Mouse (Mus musculus): ENCODE data around the gene Slc2a9. TPM values are rescaled to one million over a fixed set of nuclear protein-coding genes. Genes with fewer than 3 reads are reported as not detected.

The Slc2a9 gene
- total RNA-seq, 4 experiments from 2014 or later, result 1.4 to 6.2 (median 3.7) TPM

DNA sequence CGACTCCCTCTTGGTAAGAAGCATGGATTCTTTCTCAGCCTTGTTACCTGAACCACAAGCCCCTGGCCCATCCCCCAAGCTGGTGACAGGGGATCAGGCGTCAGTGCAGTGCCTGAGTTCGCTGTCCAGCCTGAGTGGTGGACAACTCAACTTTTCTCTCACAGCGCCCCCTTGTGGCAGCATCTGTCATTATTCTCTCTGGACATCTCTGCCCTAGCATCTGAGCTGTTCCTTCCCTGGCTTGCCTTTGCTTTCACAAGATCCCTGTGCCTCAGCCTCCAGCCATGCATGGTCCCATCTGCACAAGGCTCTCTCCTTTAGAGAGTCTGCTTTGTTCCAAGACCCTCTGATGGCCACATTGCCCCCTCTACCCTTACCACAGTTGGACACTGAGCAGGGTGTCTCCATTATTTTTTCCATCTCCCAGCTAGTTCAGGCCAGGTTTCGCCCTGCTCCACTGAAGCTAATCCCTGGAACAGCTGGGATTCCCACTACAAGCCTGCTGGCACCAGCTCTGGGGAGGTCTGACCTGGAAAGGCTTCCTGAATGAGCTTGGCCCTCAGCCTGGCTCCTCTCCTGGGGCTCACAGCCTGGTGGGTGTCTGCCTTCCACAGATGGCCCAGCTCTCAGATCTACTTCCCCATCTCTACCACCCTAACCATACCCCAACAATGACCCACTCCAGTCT is 32.9 kb downstream of the Slc2a9 start:
- peak; percentile 54 for DNase-seq

GRCm38 (mm10) chr5:38466569-38467110 is 36.3 kb downstream of the Slc2a9 start:
- no peak for DNase-seq

- no peak for DNase-seq
Measured at GRCm38 (mm10) chr5:38461261-38461660, 41.7 kb downstream of the Slc2a9 start.

- no peak for DNase-seq
Measured at GRCm38 (mm10) chr5:38450936-38451335, 52.0 kb downstream of the Slc2a9 start.

DNA sequence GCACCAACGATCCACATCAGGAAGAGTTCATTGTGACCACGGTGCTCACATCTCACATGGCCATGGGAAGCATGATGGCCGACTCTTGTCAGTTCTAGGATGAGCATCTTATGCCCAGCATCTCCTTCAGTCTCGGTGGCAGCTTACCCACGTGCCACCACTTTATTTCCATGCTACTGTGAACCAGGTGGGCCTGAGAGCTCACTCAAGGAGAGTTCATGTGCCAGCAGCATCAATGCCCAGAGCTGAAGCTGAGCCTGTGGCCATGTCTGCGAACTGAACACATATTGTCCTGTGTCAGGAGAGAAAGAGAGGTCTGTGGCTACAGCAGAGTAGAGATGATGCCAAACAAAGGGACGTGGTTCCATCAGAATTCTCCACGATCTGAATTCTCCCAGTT is 53.3 kb downstream of the Slc2a9 start:
- no peak for DNase-seq

DNA sequence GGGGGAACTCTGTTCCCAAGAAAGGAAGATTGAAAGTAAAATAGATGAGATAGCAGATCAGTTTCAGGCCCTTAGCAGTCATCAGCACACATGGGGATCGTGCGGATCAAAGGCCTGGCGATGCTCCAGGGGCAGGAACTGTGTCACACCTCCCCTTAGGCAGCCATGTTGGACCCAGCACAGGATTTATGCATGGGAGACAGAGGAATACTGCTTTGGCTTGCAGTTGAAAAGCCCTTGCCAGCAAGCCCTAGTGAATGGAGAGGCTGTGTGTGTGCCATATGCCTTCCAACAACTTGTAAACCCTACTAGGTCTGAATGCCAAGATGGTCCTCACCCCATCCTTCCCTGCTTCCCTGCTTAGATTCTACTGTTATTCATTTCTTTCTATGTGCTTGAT is 54.8 kb downstream of the Slc2a9 start:
- DNase-seq, result no peak

GRCm38 (mm10) chr5:38446316-38446975 is 56.5 kb downstream of the Slc2a9 start:
- DNase-seq, result peak; percentile 19

GRCm38 (mm10) chr5:38441088-38441839 is 61.7 kb downstream of the Slc2a9 start:
- DNase-seq, result no peak

DNA sequence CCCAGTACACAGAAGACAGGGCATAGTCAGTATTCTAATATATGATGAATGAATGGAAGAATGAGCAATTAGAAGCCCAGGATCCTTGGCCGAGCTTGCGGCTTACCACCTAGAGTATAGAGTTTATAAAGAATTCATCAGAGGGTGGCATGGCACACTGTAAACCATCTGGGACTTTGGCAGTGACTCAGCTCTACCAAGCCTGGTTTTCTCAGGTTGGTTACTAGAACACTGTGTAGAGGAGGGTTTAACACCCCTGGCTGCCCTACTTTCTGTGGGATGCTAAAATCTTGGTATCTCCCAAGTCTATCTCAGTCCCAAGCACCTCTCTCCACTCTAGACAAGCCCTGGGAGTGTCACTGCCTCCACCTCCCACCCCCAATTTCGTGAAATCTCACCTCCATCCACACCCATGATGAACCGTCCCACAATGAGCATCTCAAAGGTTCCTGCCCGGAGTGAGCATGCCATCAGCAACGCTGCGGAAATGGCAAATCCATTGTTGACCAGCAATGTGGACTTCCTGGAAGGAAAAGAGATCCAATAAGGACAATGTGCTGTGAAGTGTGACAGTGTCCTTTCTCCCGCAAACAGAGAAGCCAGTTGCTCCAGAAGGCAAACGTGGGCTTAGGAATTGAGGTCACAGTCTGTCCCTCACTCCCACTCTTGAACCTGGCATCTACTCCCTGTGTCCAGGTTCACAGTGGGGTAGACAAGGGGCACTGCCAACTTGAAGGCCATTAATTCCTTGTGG is 62.5 kb downstream of the Slc2a9 start:
- no peak for DNase-seq

DNA sequence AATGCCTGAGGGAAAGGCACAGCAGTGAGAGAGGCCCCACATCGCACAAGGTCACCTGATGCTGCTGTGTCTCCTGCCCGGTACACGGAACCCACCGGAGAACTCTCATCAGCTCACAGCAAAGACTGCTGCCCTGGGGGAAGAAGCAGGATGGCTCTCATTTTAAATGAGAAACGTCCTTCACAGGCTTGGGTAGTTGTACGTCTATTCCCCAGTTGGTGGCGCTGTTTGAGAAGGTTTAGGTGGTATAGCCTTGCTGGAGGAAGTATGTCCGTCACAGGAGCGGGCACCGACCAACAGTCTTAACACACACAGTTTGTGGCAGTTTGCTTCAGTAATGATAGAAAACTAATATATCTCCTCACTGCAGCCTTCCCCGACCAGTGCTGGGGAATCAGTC is 66.3 kb downstream of the Slc2a9 start:
- DNase-seq, result no peak

- no peak for DNase-seq
Measured at GRCm38 (mm10) chr5:38434875-38435274, 68.1 kb downstream of the Slc2a9 start.

DNA sequence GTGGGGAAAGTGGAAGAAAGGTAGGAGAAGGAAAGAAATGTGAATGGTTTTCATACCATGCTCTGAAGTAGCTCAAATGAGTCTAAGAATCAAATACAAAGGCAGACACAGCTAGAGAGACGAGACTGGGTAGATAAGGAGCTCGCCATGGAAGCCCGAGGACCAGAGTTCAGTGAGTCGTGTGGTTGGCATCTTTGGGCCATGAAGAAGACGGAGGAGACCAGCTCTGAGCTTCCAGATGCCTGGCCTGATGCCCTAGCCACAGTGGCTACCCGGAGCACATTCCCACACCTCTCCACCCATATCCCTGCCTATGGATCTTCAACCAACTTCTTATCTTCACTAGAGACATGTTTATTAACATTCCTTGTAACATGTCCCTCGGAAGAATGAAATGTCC is 71.7 kb downstream of the Slc2a9 start:
- no peak for DNase-seq

- no peak for DNase-seq
Measured at GRCm38 (mm10) chr5:38429106-38429505, 73.8 kb downstream of the Slc2a9 start.

- no peak for DNase-seq
Measured at GRCm38 (mm10) chr5:38427757-38428156, 75.2 kb downstream of the Slc2a9 start.

DNA sequence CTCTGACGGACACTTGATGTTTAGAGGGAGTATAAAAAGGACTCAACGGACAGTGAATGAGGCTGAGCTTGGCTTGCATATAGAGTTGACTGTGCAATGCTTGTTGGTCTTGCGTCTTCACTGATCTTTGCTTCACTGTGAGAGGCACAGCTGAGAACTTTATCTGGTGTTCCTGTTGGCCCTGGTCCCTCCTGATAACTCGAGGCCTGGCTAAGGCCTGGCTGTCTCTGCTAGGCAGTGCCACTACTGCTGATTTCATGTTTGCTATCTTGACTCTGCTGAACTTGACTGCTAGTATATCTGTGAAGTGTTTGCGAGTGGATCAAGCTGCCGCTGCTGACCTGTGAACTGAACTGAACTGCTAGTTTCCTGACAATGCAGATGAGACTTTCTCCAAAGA is 77.4 kb downstream of the Slc2a9 start:
- DNase-seq, result no peak

DNA sequence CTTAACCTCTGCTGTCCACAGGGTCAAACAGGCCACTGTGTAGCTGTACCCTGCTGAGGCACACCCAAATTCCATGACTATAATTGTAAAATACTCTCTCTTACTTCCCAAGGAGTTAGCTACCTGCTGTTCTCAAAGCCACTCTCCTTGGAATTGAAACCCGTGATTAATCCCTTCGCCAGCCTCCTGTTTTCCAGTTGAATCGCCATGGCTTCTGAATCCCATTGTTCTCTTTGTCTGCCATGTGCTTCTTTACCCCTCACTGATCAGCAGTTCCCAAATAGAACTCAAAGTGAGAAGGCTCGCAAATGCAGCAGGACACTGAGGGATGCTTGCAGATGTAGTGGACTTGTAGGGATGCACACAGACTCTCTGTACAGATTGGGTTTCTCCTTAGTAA is 80.5 kb downstream of the Slc2a9 start:
- DNase-seq, result no peak

- no peak for DNase-seq
Measured at GRCm38 (mm10) chr5:38418799-38419198, 84.1 kb downstream of the Slc2a9 start.

DNA sequence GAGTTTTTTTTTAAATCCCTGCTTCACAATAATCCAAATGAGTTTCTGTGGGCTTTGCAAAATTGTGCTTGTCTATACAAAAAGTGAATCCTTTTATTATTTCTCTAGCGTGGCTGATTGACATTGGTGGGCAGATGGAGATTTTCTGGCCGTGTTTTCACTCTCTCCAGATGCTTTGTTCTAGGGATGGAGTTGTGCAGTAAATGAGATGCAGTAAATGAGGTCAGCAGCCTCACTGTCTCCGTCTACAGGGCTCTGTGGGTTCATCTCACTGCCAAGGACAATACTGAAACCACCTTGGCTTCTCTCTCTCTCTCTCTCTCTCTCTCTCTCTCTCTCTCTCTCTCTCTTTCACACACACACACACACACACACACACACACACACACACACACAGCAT is 99.3 kb downstream of the Slc2a9 start:
- no peak for DNase-seq

- DNase-seq, result no peak
Measured at GRCm38 (mm10) chr5:38402288-38402687, 100.7 kb downstream of the Slc2a9 start.

DNA sequence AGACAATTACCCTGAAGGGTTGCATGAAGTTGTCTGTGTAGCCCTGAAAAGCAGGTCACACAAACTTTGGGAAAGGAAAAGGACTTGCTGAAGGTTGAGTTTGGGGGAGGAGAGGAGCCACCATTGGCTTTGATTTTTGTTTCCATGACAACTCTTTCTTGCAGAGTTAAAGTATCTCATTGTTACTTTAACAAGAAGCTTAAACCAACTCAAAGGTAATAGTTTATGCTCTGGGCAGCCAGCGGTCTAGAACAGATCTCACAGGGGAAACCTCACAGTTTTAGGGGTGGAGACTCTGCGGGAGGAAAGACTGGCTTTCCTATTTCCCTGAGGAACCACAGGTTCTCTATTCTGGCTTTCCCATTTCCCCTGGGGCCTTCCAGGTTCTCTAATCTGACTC is 114.1 kb downstream of the Slc2a9 start:
- no peak for DNase-seq

GRCm38 (mm10) chr5:38388420-38388823 is 114.5 kb downstream of the Slc2a9 start:
- no peak for DNase-seq

- DNase-seq, result no peak
Measured at GRCm38 (mm10) chr5:38379970-38380369, 123.0 kb downstream of the Slc2a9 start.

DNA sequence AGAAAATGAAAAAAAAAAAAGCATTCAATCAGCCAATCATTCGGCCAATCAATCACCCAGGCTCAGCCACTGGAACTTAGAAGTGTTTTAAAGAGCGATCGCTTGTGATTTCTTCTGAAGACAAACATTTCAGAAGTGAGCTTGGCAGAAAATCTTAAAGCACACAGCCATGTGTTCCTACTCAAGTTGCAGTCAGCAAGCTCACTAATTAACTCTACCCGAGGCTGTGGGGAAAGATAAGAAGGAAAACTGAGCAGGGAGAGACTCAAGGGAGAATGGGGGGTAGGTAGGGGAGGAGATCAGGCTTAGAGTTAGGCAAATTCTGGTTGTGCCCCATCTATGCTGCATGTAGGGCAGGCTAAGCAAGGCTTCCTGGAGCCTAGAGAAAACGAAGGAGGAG is 130.6 kb downstream of the Slc2a9 start:
- no peak for DNase-seq

Measured in adrenal gland, adult 8-10 months (tissue).